22 mouse cellular contexts compared by ENCODE assay signal in genomic region chr1:170448244-170448643, GRCm38 (mm10).
A peak's percentile ranks its signal among the peaks of the same experiment; 100 is the strongest.
DNase-seq lines count a peak whose midpoint lies in the region; ATAC-seq lines count a peak whose summit lies in the region.
"Had no signal": no experiment of that assay in that cellular context is flagged by ENCODE, and none has a peak within 500 bp of the region (broad histone marks: within the 10 kb centered on the region; RNA-seq: fewer than 3 reads in every experiment).

No protein-coding gene starts in this region.

- ATAC-seq in hindbrain, embryonic 13.5 days (ENCODE audit: low FRiP score): 0 out of 2 replicates have a peak, but pooled peaks have one; percentile 43
- no peak for ATAC-seq in hindbrain, embryonic 11.5 days (ENCODE audit: low FRiP score)
- peak; percentile 45; the same call in 1 of the 2 replicates for ATAC-seq in neural tube, embryonic 11.5 days (ENCODE audit: insufficient read depth, low FRiP score, low TSS enrichment)
- ATAC-seq in neural tube, embryonic 15.5 days (ENCODE audit: low FRiP score): no peak
- ATAC-seq in neural tube, embryonic 13.5 days (ENCODE audit: low read depth): peak; percentile 68
- ATAC-seq in forebrain, embryonic 15.5 days (replicated peaks): no peak
- ATAC-seq: forebrain, embryonic 13.5 days; forebrain, embryonic 16.5 days had no signal

- WGBS in hindbrain, embryonic 13.5 days: 28% methylated on average over 2 of the region's 2 CpGs
- WGBS in hindbrain, embryonic 11.5 days: 24% methylated on average over 2 of the region's 2 CpGs
- WGBS in neural tube, embryonic 11.5 days: 7% methylated on average over 2 of the region's 2 CpGs
- WGBS in neural tube, embryonic 15.5 days: 9% methylated on average over 2 of the region's 2 CpGs
- WGBS in neural tube, embryonic 13.5 days: 6% methylated on average over 2 of the region's 2 CpGs
- WGBS in forebrain, embryonic 10.5 days: 13% methylated on average over 2 of the region's 2 CpGs
- 18% methylated on average over 2 of the region's 2 CpGs for WGBS in forebrain, embryonic 15.5 days

- H3K27ac ChIP-seq in hindbrain, embryonic 13.5 days: no peak overlapping the region
- H3K27ac ChIP-seq in hindbrain, embryonic 11.5 days (ENCODE audit: low read depth, low read length): no peak overlapping the region
- H3K27ac ChIP-seq in neural tube, embryonic 11.5 days (ENCODE audit: low read depth, low read length): no peak overlapping the region
- H3K27ac ChIP-seq in neural tube, embryonic 15.5 days (replicated peaks): no peak overlapping the region
- no peak overlapping the region for H3K27ac ChIP-seq in neural tube, embryonic 13.5 days (replicated peaks)
- no peak overlapping the region for H3K27ac ChIP-seq in forebrain, embryonic 10.5 days
- H3K27ac ChIP-seq in forebrain, embryonic 15.5 days (replicated peaks): no peak overlapping the region
- H3K27ac ChIP-seq: embryonic facial prominence, embryonic 13.5 days; embryonic facial prominence, embryonic 15.5 days; forebrain, embryonic 13.5 days had no signal

- no peaks in the 10 kb centered on the region for H3K27me3 ChIP-seq in hindbrain, embryonic 13.5 days
- no peaks in the 10 kb centered on the region for H3K27me3 ChIP-seq in hindbrain, embryonic 11.5 days (ENCODE audit: control insufficient read depth, insufficient read depth, low read length)
- H3K27me3 ChIP-seq in neural tube, embryonic 11.5 days (ENCODE audit: control insufficient read depth, insufficient read depth, low read length): no peaks in the 10 kb centered on the region
- 0 out of 2 replicates have a peak, but pooled peaks cover 3% of the 10 kb centered on the region for H3K27me3 ChIP-seq in neural tube, embryonic 15.5 days (replicated peaks)
- peaks cover 36% of the 10 kb centered on the region for H3K27me3 ChIP-seq in neural tube, embryonic 13.5 days
- H3K27me3 ChIP-seq in forebrain, embryonic 10.5 days (ENCODE audit: poor library complexity, severe bottlenecking): peaks cover 28% of the 10 kb centered on the region
- no peaks in the 10 kb centered on the region for H3K27me3 ChIP-seq in forebrain, embryonic 15.5 days
- H3K27me3 ChIP-seq: embryonic facial prominence, embryonic 13.5 days; embryonic facial prominence, embryonic 15.5 days; forebrain, embryonic 13.5 days had no signal

- peaks cover 17% of the 10 kb centered on the region for H3K4me1 ChIP-seq in hindbrain, embryonic 13.5 days (replicated peaks)
- no peaks in the 10 kb centered on the region for H3K4me1 ChIP-seq in hindbrain, embryonic 11.5 days (replicated peaks; ENCODE audit: control insufficient read depth, insufficient read depth, low read length)
- H3K4me1 ChIP-seq in neural tube, embryonic 11.5 days (ENCODE audit: control insufficient read depth, insufficient read depth, low read length): no peaks in the 10 kb centered on the region; the same call in 1 of the 2 replicates
- peaks cover 11% of the 10 kb centered on the region for H3K4me1 ChIP-seq in neural tube, embryonic 15.5 days
- H3K4me1 ChIP-seq in neural tube, embryonic 13.5 days (replicated peaks): peaks cover 26% of the 10 kb centered on the region
- peaks cover 40% of the 10 kb centered on the region for H3K4me1 ChIP-seq in forebrain, embryonic 10.5 days
- 0 out of 2 replicates have a peak, but pooled peaks cover 9% of the 10 kb centered on the region for H3K4me1 ChIP-seq in forebrain, embryonic 15.5 days
- H3K4me1 ChIP-seq: embryonic facial prominence, embryonic 15.5 days had no signal

- H3K9me3 ChIP-seq in hindbrain, embryonic 13.5 days: no peaks in the 10 kb centered on the region
- no peaks in the 10 kb centered on the region for H3K9me3 ChIP-seq in hindbrain, embryonic 11.5 days (ENCODE audit: control insufficient read depth, low read length)
- no peaks in the 10 kb centered on the region for H3K9me3 ChIP-seq in neural tube, embryonic 11.5 days (ENCODE audit: control insufficient read depth, low read length)
- H3K9me3 ChIP-seq in neural tube, embryonic 15.5 days (replicated peaks): no peaks in the 10 kb centered on the region
- H3K9me3 ChIP-seq in neural tube, embryonic 13.5 days: no peaks in the 10 kb centered on the region
- H3K9me3 ChIP-seq in forebrain, embryonic 10.5 days: no peaks in the 10 kb centered on the region
- no peaks in the 10 kb centered on the region for H3K9me3 ChIP-seq in forebrain, embryonic 15.5 days
- H3K9me3 ChIP-seq: embryonic facial prominence, embryonic 13.5 days; embryonic facial prominence, embryonic 15.5 days; forebrain, embryonic 13.5 days had no signal

- no peak for DNase-seq in hindbrain, embryonic 11.5 days (ENCODE audit: low spot score)
- DNase-seq in neural tube, embryonic 11.5 days (ENCODE audit: low spot score): no peak
- peak; percentile 37 for DNase-seq in mesoderm, embryonic 11.5 days (ENCODE audit: low read depth, low spot score)
- DNase-seq in forebrain, embryonic 10.5 days (ENCODE audit: extremely low spot score, low spot score): no peak
- DNase-seq: adrenal gland, adult 2 months; adrenal gland, postnatal 10 days; adrenal gland, postnatal 25 days; cerebellum, adult 11 months; cerebellum, adult 18-20 months; cerebellum, adult 8-10 months; cerebellum, adult 9-11 months; cerebellum, postnatal 14 days; cerebellum, postnatal 36 days had no signal

- H3K9ac ChIP-seq in hindbrain, embryonic 13.5 days: no peak overlapping the region
- no peak overlapping the region for H3K9ac ChIP-seq in hindbrain, embryonic 11.5 days (ENCODE audit: low read depth, low read length)
- H3K9ac ChIP-seq in neural tube, embryonic 11.5 days (ENCODE audit: low read length): no peak overlapping the region
- H3K9ac ChIP-seq in neural tube, embryonic 15.5 days (replicated peaks): no peak overlapping the region
- H3K9ac ChIP-seq in neural tube, embryonic 13.5 days: no peak overlapping the region
- H3K9ac ChIP-seq in forebrain, embryonic 15.5 days (replicated peaks): no peak overlapping the region
- H3K9ac ChIP-seq: embryonic facial prominence, embryonic 13.5 days; embryonic facial prominence, embryonic 15.5 days; forebrain, embryonic 13.5 days had no signal

- no peak overlapping the region for H3K4me2 ChIP-seq in hindbrain, embryonic 13.5 days
- H3K4me2 ChIP-seq in hindbrain, embryonic 11.5 days (replicated peaks; ENCODE audit: low read depth, low read length): no peak overlapping the region
- no peak overlapping the region for H3K4me2 ChIP-seq in neural tube, embryonic 11.5 days (ENCODE audit: low read depth)
- H3K4me2 ChIP-seq in neural tube, embryonic 15.5 days: no peak overlapping the region
- H3K4me2 ChIP-seq in neural tube, embryonic 13.5 days: no peak overlapping the region
- no peak overlapping the region for H3K4me2 ChIP-seq in forebrain, embryonic 15.5 days (replicated peaks)
- H3K4me2 ChIP-seq: embryonic facial prominence, embryonic 13.5 days; embryonic facial prominence, embryonic 15.5 days; forebrain, embryonic 13.5 days had no signal

- no peaks in the 10 kb centered on the region for H3K36me3 ChIP-seq in hindbrain, embryonic 13.5 days
- H3K36me3 ChIP-seq in hindbrain, embryonic 11.5 days (ENCODE audit: control insufficient read depth, insufficient read depth, low read length): no peaks in the 10 kb centered on the region
- H3K36me3 ChIP-seq in neural tube, embryonic 11.5 days (ENCODE audit: control insufficient read depth, insufficient read depth, low read length): no peaks in the 10 kb centered on the region
- no peaks in the 10 kb centered on the region for H3K36me3 ChIP-seq in neural tube, embryonic 15.5 days
- no peaks in the 10 kb centered on the region for H3K36me3 ChIP-seq in neural tube, embryonic 13.5 days
- H3K36me3 ChIP-seq in forebrain, embryonic 10.5 days (replicated peaks): no peaks in the 10 kb centered on the region
- H3K36me3 ChIP-seq in forebrain, embryonic 15.5 days: no peaks in the 10 kb centered on the region
- H3K36me3 ChIP-seq: embryonic facial prominence, embryonic 13.5 days; embryonic facial prominence, embryonic 15.5 days had no signal

- H3K4me3 ChIP-seq in hindbrain, embryonic 13.5 days: no peak overlapping the region
- H3K4me3 ChIP-seq in hindbrain, embryonic 11.5 days (ENCODE audit: low read depth, low read length): no peak overlapping the region
- no peak overlapping the region for H3K4me3 ChIP-seq in neural tube, embryonic 11.5 days (ENCODE audit: low read depth, low read length)
- H3K4me3 ChIP-seq in neural tube, embryonic 15.5 days (replicated peaks): no peak overlapping the region
- H3K4me3 ChIP-seq in neural tube, embryonic 13.5 days: no peak overlapping the region
- no peak overlapping the region for H3K4me3 ChIP-seq in forebrain, embryonic 10.5 days
- H3K4me3 ChIP-seq in forebrain, embryonic 15.5 days: no peak overlapping the region
- H3K4me3 ChIP-seq: embryonic facial prominence, embryonic 13.5 days; embryonic facial prominence, embryonic 15.5 days; erythroblast, embryonic 14.5 days; forebrain, embryonic 13.5 days had no signal

Comparison
In these comparisons a context has a peak if more than half of its experiments do, and no peak if none do; other contexts are left out.
1. ATAC-seq: peak in hindbrain, embryonic 13.5 days (single experiment), neural tube, embryonic 11.5 days (single experiment) and neural tube, embryonic 13.5 days (single experiment); none in hindbrain, embryonic 11.5 days (single experiment), neural tube, embryonic 15.5 days (single experiment) and forebrain, embryonic 15.5 days (single experiment).